Mouse (Mus musculus) forebrain, embryonic 16.5 days (tissue): ENCODE results near the gene Kcnq2. TPM values are rescaled to one million over a fixed set of nuclear protein-coding genes. Genes with fewer than 3 reads are reported as not detected.

Experiments
- ATAC-seq: fragments of 200-750 bp; cut with Nextera tagmentation; 2 replicates; pipeline ENCODE4 v1.8.0; 2017; ENCODE audit warnings: mild to moderate bottlenecking, moderate library complexity
- H3K27ac ChIP-seq: fragments of 300-500 bp; sonication (generic); 2 replicates; pipeline ENCODE4 v1.5.1; 2014; ENCODE audit warnings: low read length, control low read depth
- H3K27me3 ChIP-seq: fragments of 300-500 bp; sonication (generic); replicated peaks from 2 replicates; pipeline ENCODE4 v1.6.1; 2014; ENCODE audit warnings: low read length; ENCODE audit not compliant: control insufficient read depth, insufficient read depth
- H3K36me3 ChIP-seq: fragments of 300-500 bp; sonication (generic); 2 replicates; pipeline ENCODE4 v1.6.1; 2014; ENCODE audit not compliant: control insufficient read depth, insufficient read depth
- H3K4me1 ChIP-seq: fragments of 300-500 bp; sonication (generic); replicated peaks from 2 replicates; pipeline ENCODE4 v1.6.1; 2014; ENCODE audit warnings: low read length; ENCODE audit not compliant: control insufficient read depth, insufficient read depth
- H3K4me2 ChIP-seq: fragments of 300-500 bp; sonication (generic); 2 replicates; pipeline ENCODE4 v1.6.1; 2014; ENCODE audit warnings: mild to moderate bottlenecking, low read length, control low read depth
- H3K4me3 ChIP-seq: fragments of 300-500 bp; sonication (generic); replicated peaks from 2 replicates; pipeline ENCODE4 v1.5.1; 2014; ENCODE audit warnings: mild to moderate bottlenecking, low read length, control low read depth
- H3K9ac ChIP-seq: fragments of 300-500 bp; sonication (generic); replicated peaks from 2 replicates; pipeline ENCODE4 v1.6.1; 2014; ENCODE audit warnings: low read depth, low read length, control low read depth
- H3K9me3 ChIP-seq: fragments of 300-500 bp; sonication (generic); 2 replicates; pipeline ENCODE4 v1.6.1; 2016; ENCODE audit warnings: low read length; ENCODE audit not compliant: control insufficient read depth
- WGBS: fragments of 180-500 bp; shearing (Covaris S2); extraction: QIAGEN DNeasy Blood & Tissue Kit; methylation state at CpG from one replicate; pipeline ENCODE4 v1.1.7; 2014; 5-methylcytosine and 5-hydroxymethylcytosine counted together
- polyA plus RNA-seq: library from polyadenylated mRNA; unstranded; fragments of >200 nt; fragmentation: Nextera tagmentation; extraction: Ambion mirVana; gene quantifications from 2 replicates; pipeline ENCODE4 v1.2.1, GENCODE M21; 2015

Gene Kcnq2
- polyA plus RNA-seq, 1 experiment from 2014 or later = 54.9 TPM

- H3K4me3 ChIP-seq = no peak overlapping the region
- no peak overlapping the region for H3K4me2 ChIP-seq
- no peaks in the 10 kb centered on the region for H3K36me3 ChIP-seq
- no peaks in the 10 kb centered on the region for H3K27me3 ChIP-seq
- no peak for ATAC-seq
- no peaks in the 10 kb centered on the region for H3K9me3 ChIP-seq
- no peak overlapping the region for H3K27ac ChIP-seq
- WGBS = 64% methylated on average over 7 of the region's 7 CpGs
- H3K4me1 ChIP-seq = no peaks in the 10 kb centered on the region
- H3K9ac ChIP-seq = no peak overlapping the region
Observed at GRCm38 (mm10) chr2:181070136-181070535, 65.0 kb downstream of the Kcnq2 start.

GRCm38 (mm10) chr2:181068499-181068898 is 66.6 kb downstream of the Kcnq2 start:
- no peak overlapping the region for H3K9ac ChIP-seq
- H3K27me3 ChIP-seq = no peaks in the 10 kb centered on the region
- WGBS = 72% methylated on average over 5 of the region's 5 CpGs
- no peak overlapping the region for H3K27ac ChIP-seq
- H3K4me2 ChIP-seq = no peak overlapping the region
- ATAC-seq = no peak
- no peaks in the 10 kb centered on the region for H3K36me3 ChIP-seq
- H3K4me1 ChIP-seq = no peaks in the 10 kb centered on the region
- no peaks in the 10 kb centered on the region for H3K9me3 ChIP-seq
- no peak overlapping the region for H3K4me3 ChIP-seq

DNA sequence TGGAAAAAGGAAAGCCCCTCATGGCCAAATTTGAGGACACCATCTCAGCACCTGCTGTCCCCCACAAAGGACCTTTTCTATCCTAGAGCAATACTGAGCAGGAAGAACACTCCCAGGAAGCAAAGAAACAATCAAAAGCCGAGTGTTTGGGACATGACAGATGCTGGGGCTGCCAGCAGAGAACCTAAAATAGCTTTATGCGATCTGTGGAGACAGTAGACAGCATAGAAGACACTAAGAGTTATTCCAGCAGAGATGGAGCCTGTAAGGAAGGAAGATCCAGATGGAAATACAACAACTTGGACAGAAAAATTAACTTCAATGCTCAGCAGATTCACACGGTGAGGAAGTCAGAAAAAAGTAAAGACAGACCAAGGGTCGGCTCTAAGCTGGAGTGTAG is 69.3 kb downstream of the Kcnq2 start:
- WGBS = 63% methylated on average over 4 of the region's 4 CpGs
- Histone ChIP-seq H3K4me3 (no peak overlapping the region), H3K9ac (no peak overlapping the region), H3K4me2 (no peak overlapping the region), H3K36me3 (no peaks in the 10 kb centered on the region), H3K4me1 (no peaks in the 10 kb centered on the region), H3K27me3 (no peaks in the 10 kb centered on the region), H3K27ac (no peak overlapping the region), H3K9me3 (no peaks in the 10 kb centered on the region)
- no peak for ATAC-seq

DNA sequence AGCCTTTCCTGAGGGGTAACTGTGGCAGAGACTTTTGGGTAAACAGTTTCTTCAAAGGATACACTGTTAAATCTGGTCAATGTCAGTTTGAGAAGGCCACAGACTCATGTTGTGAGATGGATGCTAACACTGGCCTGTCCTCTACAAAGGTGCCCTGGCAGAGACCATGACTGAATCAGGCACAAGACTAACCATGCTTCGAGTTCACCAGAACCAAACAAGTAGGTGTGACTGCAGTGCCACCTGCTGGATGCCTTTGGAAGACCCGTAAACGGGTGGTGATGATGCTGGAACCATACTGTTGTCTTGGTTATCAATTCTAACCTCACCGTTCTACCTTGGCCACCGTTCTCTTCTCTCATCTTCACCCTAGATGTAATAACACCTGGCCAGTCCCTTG is 75.0 kb downstream of the Kcnq2 start:
- peak; percentile 65; the same call in 1 of the 2 replicates for ATAC-seq
- 14% methylated on average over 5 of the region's 5 CpGs for WGBS
- Histone ChIP-seq H3K4me1 (peaks cover 5% of the 10 kb centered on the region; the same call in 1 of the 2 replicates), H3K4me3 (no peak overlapping the region), H3K36me3 (no peaks in the 10 kb centered on the region), H3K27ac (no peak overlapping the region), H3K27me3 (no peaks in the 10 kb centered on the region), H3K9ac (no peak overlapping the region), H3K9me3 (no peaks in the 10 kb centered on the region), H3K4me2 (no peak overlapping the region)

- WGBS = 61% methylated on average over 3 of the region's 3 CpGs
- no peak overlapping the region for H3K27ac ChIP-seq
- H3K9me3 ChIP-seq = no peaks in the 10 kb centered on the region
- no peak overlapping the region for H3K9ac ChIP-seq
- H3K4me2 ChIP-seq = no peak overlapping the region
- H3K4me3 ChIP-seq = no peak overlapping the region
- no peaks in the 10 kb centered on the region for H3K36me3 ChIP-seq
- no peaks in the 10 kb centered on the region for H3K27me3 ChIP-seq
- no peak for ATAC-seq
- peaks cover 5% of the 10 kb centered on the region; the same call in 1 of the 2 replicates for H3K4me1 ChIP-seq
Observed at GRCm38 (mm10) chr2:181058193-181058592, 76.9 kb downstream of the Kcnq2 start.

DNA sequence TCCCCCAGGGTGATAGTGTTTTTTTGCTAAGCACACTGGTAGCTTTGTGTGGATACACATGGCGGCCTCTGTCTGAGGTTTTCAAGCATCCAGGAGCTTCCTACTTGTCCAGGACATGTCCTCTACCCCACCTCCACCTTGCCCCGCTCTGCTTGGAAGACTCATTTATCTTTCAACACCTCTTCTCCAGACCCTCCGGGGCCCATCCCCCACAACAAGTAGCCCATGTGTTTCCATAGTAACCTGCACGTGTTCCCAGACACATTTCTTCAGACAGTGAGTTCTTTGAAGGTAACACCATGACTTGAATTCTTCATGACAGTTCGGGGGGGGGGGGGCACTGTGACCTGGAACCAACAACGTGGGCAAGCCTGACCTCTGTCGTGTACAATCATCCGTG is 77.8 kb downstream of the Kcnq2 start:
- H3K9me3 ChIP-seq = no peaks in the 10 kb centered on the region
- H3K4me2 ChIP-seq = no peak overlapping the region
- ATAC-seq = no peak
- peaks cover 5% of the 10 kb centered on the region; the same call in 1 of the 2 replicates for H3K4me1 ChIP-seq
- no peaks in the 10 kb centered on the region for H3K36me3 ChIP-seq
- H3K27ac ChIP-seq = no peak overlapping the region
- no peak overlapping the region for H3K4me3 ChIP-seq
- H3K27me3 ChIP-seq = no peaks in the 10 kb centered on the region
- 52% methylated on average over 8 of the region's 8 CpGs for WGBS
- H3K9ac ChIP-seq = no peak overlapping the region

- peaks cover 2% of the 10 kb centered on the region; the same call in 1 of the 2 replicates for H3K4me1 ChIP-seq
- no peaks in the 10 kb centered on the region for H3K27me3 ChIP-seq
- no peak overlapping the region for H3K4me3 ChIP-seq
- no peak overlapping the region for H3K27ac ChIP-seq
- H3K36me3 ChIP-seq = no peaks in the 10 kb centered on the region
- no peak overlapping the region for H3K9ac ChIP-seq
- ATAC-seq = no peak
- no peak overlapping the region for H3K4me2 ChIP-seq
- no peaks in the 10 kb centered on the region for H3K9me3 ChIP-seq
- 75% methylated on average over 1 of the region's 1 CpGs for WGBS
Observed at GRCm38 (mm10) chr2:181052171-181052570, 82.9 kb downstream of the Kcnq2 start.

- ATAC-seq = no peak
- Histone ChIP-seq H3K9ac (no peak overlapping the region), H3K4me3 (no peak overlapping the region), H3K4me2 (no peak overlapping the region), H3K9me3 (no peaks in the 10 kb centered on the region), H3K36me3 (no peaks in the 10 kb centered on the region), H3K27me3 (no peaks in the 10 kb centered on the region), H3K27ac (no peak overlapping the region), H3K4me1 (peaks cover 2% of the 10 kb centered on the region; the same call in 1 of the 2 replicates)
- 86% methylated on average over 9 of the region's 9 CpGs for WGBS
Observed at GRCm38 (mm10) chr2:181048986-181049385, 86.1 kb downstream of the Kcnq2 start.

DNA sequence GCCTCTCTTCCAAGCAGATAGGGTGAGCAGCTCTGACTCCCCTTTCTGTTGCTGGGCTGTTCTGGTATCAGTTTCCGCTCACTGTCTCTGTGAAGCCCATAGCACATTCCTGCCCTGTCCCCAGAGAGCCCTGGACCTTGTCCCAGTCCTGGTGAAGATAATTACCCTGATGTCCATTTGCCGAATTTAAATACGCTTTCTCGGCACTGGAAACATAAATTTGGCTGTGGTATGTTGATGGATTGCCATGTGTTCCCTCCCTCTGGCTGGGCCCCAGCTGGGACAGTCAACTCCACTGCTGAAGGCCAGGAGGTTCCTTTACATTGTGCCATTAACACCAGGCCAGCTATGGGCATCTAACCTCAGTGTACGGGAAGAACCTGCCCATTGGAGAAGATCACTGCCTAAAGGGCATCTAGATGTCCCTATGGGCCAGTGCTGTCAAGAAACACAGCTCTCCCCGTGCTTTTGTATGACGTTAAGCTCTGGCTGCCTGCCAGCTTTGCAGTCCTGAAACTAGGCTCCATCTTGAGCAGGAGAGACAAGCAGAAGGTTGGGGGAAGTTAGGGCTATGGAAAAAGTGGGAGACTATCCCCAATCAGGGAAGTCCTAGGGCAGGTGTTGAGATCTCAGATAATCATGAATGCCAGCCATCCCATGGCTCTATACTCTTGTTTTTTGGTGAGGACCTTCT is 86.7 kb downstream of the Kcnq2 start:
- 52% methylated on average over 7 of the region's 7 CpGs for WGBS
- Histone ChIP-seq H3K9ac (no peak overlapping the region), H3K4me2 (no peak overlapping the region), H3K27ac (no peak overlapping the region), H3K4me1 (peaks cover 4% of the 10 kb centered on the region; the same call in 1 of the 2 replicates), H3K27me3 (no peaks in the 10 kb centered on the region), H3K36me3 (no peaks in the 10 kb centered on the region), H3K4me3 (no peak overlapping the region), H3K9me3 (no peaks in the 10 kb centered on the region)
- no peak for ATAC-seq

DNA sequence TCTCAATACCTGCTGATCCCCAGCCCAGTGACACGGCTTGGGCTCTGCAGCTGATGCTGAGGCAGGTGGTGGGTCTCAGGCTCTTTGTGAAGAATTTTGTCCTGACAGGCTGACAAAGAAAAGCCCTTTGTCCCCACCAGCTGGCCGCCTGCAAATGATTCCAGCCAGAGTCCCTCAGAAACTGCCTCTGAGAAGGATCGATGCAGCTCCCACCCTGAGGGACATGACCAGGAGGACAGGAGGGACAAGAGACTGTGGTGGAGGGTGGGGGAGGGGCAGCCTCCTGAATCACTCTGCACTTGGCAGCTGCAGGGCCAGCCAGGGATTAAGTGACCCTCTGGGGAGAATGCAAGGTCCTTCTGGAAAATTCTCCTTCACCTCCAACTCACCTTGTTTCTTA is 91.1 kb downstream of the Kcnq2 start:
- peaks cover 13% of the 10 kb centered on the region for H3K27me3 ChIP-seq
- H3K27ac ChIP-seq = no peak overlapping the region
- H3K4me2 ChIP-seq = no peak overlapping the region
- H3K9ac ChIP-seq = no peak overlapping the region
- H3K4me1 ChIP-seq = peaks cover 26% of the 10 kb centered on the region
- 8% methylated on average over 3 of the region's 3 CpGs for WGBS
- H3K4me3 ChIP-seq = no peak overlapping the region
- H3K36me3 ChIP-seq = no peaks in the 10 kb centered on the region
- no peak for ATAC-seq
- no peaks in the 10 kb centered on the region for H3K9me3 ChIP-seq
